Mouse (Mus musculus) adrenal gland, postnatal 36 days (tissue): ENCODE measurements at regions not wholly inside any gene's neighbourhood (a gene's known extent, or its start where the extent isn't known, plus 50 kb on each side); places are given as distances from the start of the nearest gene placed in this dataset. TPM values are rescaled to one million over a fixed set of nuclear protein-coding genes. Genes with fewer than 3 reads are reported as not detected.

Experiments
- DNase-seq, 2 experiments: peaks; one replicate each; pipeline ENCODE4 v3.0.0; 2021; ENCODE audit warnings: mixed read lengths in 1 of 2
- microRNA-seq: library from miRNA; unstranded; fragments of <30 nt; microRNA quantifications from one replicate; pipeline ENCODE4 v1.2.0, GENCODE M21; 2021

DNA sequence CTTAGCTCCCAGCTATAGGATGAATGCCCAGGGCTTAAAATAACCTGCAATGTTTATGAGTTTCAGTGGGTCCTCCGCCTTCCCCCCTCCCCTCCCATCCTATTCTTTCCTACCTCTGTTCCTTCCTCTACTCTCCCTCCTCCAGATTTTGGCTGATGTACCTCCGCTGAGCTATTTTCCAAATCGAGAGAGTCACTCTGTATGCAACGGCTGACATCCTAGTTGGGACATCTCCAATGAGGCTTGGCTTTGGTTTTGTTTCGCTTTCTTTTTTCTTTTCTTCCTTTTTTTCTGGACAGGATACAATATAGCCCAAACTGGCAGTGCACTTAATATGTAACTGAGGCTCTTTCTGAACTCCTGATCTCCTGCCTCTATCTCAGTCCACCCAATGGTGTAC lies 76.7 kb upstream of the Klf7 start:
- DNase-seq, result no peak

DNA sequence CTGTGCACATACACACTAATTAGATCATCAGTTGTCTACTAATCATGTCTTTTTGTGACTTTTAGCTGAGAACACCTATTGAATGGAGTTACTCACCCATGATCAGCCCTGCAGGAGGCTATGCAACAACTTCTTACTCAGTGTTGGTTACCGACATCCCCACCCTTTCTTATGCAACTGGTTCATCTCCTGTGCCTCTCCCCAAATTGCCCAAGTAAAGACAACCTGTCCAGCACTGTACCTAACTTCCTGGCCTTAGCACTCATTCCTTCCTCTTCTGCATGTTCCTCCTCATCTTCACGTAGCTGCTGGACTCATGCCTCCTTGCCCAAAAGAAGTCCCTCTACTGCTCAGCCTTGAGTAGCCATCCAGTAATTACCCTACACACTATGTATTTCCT lies 76.2 kb upstream of the Klf7 start:
- DNase-seq, result no peak

DNA sequence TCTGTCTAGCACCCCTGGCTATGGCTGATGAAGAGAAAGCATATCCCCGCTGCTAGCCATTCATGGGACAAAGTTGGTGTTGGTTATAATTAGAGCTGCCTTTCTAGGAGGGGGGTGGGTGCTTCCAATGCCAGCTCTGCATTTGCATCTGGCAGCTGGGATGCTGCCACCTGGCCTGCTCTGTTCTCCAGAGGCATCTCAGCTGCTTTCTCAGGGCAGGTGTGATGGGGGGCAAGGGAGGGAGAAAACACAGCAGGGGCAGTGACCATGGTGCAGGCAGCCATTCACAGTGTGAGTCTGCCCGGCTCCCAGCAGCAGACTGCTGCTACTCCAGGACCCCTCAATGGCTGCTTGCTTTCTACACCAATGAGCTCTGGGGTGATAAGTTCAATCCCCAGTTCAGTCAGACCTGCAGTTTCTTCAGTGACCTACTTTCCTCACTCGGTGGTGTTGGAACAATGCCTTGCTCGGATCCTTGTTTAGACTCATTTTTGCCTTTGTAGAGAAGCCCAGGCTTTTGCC lies 73.9 kb upstream of the Klf7 start:
- DNase-seq, result no peak

DNA sequence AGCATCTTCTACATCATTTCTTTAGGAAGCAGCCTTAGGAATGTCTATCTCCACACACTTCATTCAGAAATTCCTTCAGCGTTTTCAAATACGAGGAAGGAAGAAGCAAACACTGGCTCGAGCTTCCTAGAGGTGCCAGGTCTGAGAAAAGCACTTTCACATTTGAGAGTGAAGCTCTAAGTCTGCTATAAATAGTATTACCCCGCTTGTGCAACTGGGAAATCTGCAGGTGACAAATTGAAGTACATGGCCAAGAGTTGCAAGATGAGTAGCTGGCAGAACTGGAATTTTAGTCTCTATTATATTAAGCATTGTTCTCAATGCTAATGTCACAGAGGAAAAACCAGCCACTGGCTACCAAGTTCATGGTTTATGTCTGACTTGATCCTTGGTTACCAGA lies 73.2 kb upstream of the Klf7 start:
- DNase-seq, result no peak

DNA sequence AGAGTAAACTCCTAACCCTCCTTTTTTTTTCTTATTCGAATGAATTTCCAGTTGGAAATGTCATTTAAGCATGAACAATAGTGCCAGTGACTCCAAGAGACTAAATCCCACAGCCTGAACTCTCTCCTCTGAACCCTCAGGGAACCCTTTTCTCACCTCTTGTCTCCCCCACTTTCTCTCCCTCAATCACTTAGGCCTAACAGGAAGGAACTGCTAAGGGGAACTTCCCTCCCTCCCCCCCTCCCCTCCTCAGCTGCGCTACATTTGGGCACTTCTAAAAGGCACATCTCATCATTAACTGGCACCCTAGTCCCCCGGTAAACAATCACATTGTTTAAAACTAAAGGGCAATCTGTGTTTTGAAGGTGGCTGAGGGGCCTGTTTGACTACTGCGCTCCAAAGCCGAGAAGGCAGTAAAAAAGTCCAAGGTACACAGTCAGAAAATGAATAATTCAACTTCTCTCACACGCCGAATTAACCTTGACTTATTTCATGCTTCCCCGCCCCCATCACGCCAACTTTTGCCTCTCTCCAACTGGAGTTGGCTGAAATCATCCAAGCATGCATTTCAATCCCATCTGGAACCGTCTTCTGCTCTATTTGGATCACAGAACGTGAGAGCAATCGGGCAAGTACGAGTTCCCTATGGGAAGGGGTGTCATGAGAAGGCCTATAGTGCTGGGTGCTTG lies 71.2 kb upstream of the Klf7 start:
- peak; percentile 35 to 48 for DNase-seq

DNA sequence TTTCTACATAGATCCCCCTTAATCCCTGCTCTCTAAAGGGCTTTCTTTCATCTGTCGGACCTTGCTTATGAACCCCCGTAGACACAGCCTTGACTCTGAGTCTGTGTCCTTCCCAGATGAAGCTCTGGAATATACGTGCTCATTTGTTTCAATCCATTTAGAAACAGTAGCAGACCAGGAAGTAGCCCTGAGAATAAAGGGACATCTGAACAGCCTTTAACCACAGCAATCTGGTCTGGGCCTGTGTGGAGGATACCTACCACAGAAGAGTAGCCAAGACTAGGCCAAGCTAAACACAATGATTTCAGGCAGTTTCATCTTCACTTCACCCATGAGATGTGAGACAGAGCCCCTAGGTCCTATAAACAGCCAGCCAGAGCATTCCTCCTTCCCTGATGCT lies 70.7 kb upstream of the Klf7 start:
- no peak for DNase-seq

DNA sequence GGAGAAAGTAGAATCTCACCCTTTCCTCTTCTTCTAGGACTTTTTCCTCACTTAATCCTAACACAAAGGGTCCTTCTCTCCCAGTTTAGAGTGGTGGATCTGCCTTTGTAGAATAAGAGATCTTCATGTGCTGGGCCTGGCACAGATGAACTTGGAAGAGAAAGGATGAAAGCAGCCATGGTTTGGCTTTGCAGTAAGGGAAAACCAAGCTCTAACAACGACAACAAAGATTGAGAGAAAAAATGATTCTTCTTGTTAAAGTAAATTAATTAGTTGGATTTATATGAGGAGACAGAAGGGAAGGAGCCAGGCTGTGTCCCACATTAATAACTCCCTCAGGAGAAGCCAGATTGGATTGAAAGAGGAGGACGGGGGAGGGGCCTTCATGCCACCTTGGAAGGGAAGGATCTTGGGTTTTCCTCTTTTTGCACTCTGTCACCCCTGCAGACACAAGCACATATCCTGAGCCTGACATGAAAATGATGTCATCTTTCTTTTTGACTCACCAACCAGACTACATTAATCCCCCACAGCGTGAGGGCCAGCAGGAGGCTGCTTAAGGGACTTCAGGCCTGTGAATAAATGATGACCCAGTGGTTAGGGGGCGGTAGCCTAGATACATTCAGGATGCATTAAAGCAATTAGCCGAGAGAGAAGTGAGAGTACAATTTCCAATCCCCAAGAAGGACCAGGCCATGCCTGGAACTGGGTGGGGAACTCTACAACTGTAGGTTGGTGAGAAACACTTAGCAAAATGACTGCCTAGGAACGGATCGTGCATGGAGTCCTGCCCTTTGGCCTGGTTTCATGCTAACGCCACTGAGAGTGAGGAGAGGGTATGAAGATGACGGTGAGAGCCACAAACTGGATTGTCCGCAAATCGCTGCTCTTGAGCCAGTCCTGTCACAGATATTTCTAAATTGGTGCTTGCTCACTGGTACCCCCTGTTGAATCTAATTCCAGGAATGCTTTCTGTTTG lies 69.4 kb upstream of the Klf7 start:
- no peak for DNase-seq

DNA sequence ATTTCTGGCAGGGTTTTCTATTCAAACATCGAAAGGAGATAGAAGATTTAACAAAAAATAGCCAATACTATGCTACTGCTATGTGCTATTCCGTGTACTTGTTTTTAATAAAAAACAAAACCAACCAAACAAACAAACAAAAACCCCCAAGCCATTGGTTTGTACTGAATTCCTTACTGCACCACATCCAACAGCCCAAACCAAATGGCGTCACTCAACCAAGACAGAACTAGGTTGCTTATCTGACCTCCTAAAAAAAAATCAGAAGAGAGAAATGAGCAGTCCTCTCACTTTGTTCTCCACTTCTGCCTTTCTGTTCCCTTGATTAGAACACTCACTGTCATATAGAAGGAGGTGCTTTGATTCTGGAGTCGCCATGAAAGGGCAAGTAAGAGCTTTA lies 68.6 kb upstream of the Klf7 start:
- DNase-seq, result no peak

DNA sequence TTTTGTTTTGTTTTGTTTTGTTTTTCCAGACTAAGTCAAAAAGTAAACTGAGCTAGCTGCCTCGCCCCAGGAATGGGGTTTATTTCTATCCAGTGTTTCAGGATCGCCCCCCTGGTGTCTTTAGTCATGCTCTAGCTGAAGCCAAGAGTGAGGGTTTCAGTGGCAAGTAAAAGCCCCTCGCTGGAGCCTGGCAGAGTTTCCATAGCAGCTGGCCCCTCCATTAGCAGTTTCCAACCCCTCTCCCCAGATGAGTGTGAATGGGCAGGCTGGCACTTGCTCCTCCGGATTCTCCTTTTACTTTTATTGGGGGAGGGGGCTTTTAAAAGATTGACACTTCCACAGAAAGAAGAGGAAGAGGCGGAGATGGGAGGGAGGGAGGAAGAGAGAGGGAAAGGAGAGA lies 68.0 kb upstream of the Klf7 start:
- DNase-seq, result no peak

DNA sequence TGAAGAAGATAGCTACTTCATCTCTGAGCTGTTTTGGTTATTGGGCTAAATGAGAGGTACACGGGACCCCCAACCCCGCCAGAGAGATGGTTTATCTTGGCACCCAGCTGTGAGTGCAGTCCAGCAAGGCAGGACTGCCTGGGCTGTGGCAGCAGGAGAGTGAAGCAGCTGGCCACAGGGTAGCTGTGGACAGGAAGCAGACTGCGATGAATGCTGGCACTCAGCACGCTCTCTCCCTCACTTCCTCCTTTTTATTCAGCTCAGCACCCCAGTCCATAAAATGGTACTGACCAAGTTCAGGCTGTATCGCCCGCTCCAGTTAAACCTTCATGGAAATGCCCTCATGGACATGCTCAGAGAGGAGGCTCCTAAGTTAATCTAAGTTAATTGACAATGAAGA lies 67.4 kb upstream of the Klf7 start:
- DNase-seq, result peak in 1 of 2 experiments; percentile 14

DNA sequence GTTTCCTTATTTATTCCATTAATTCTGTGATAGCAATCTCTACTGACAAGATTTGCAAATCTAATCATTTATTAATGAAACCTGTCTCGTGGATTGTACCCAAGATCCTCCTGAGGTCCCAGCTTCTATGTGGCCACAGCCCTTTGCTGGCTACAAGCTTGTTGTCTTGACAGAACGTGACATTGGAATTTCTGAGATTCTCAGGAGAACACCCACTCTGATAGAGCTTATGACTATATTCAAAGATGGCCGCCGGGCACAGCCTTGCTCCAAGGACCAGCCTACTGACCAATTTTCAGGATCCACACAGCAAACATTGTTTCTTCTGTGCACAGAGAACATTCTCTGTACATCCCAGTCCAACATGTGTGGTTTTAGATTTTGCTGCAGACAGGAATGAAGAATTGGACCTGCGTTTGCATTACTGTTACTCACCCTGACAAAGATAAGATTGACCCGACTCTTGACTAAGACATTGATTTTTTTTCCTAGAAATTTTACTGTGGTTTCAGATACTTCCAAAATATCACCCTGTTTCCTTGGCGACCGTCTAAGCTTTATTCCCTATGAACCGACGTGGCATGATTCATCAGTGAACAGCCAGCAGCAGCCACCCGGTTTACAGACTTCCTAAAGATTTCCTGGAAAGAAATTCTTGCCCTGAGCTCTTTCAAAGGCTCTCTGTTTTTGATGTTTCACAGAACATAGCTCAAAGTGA lies 65.9 kb upstream of the Klf7 start:
- peak in 1 of 2 experiments; percentile 34 for DNase-seq

DNA sequence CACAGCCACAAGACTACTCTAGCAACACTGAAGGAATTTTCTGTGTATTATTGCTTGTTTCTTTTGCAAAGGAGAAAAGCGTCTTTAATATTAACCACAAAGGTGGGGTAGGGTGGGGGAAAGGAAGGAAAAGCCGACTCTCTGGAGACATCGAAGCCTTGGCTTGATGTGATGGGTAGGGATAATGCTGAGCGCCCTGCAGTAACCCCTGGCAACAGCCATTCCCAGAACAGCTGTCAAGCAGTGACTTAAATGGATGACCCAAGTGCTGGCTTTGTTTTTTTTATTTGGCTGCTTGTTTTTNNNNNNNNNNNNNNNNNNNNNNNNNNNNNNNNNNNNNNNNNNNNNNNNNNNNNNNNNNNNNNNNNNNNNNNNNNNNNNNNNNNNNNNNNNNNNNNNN lies 51.6 kb upstream of the Klf7 start:
- no peak for DNase-seq

DNA sequence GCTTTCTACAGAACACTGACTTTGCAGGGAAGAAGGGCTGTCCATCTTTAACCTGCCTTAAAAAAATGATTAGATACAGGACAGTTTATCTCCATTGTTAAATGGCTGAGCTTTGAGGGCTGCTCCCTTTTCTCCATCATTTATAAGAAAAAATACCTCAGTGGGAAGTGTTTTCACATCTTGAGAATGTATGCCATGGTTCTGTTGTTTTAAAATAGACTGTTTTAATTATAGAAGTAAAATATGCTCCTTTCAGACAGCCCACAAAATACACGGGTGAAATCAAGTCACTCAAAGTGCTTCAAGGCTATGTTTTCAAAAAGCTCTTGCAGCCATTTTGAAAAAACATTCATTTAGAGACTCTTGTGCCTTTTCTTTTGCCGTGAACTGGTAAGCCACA lies 50.0 kb upstream of the Klf7 start:
- no peak for DNase-seq

Small RNA genes in the stretch of these regions (microRNA-seq; reads per million reads assigned to microRNA genes)
- gene Gm25748, result not detected
